Mouse (Mus musculus) olfactory bulb, adult 2 months (tissue): ENCODE data around the gene Cacna1i. TPM values are rescaled to one million over a fixed set of nuclear protein-coding genes. Genes with fewer than 3 reads are reported as not detected.

Source experiments
- H3K27ac ChIP-seq: fragments of 200-500 bp; 2 replicates; pipeline ENCODE4 v1.5.1; 2012; ENCODE audit warnings: low read depth, low read length; ENCODE audit not compliant: insufficient read depth
- H3K4me1 ChIP-seq: fragments of 200-500 bp; 2 replicates; pipeline ENCODE4 v1.6.1; 2012; ENCODE audit warnings: low read length; ENCODE audit not compliant: control insufficient read depth, insufficient read depth
- H3K4me3 ChIP-seq: fragments of 200-500 bp; 2 replicates; pipeline ENCODE4 v1.5.1; 2012; ENCODE audit warnings: mild to moderate bottlenecking, low read depth, low read length, moderate library complexity; ENCODE audit not compliant: insufficient read depth
- CTCF ChIP-seq: fragments of 200-500 bp; IDR thresholded peaks from 2 replicates; pipeline ENCODE4 v1.5.1; 2012; ENCODE audit warnings: low read depth, mild to moderate bottlenecking, low read length, moderate library complexity; ENCODE audit not compliant: insufficient read depth
- POLR2A ChIP-seq: fragments of 200-500 bp; IDR thresholded peaks from 2 replicates; pipeline ENCODE4 v1.6.1; 2012; ENCODE audit warnings: mild to moderate bottlenecking, low read depth, low read length, moderate library complexity; ENCODE audit not compliant: insufficient read depth
- WGBS: fragments of 180-500 bp; shearing (Covaris S2); methylation state at CpG from one replicate; pipeline ENCODE4 v1.1.7; 2018; 5-methylcytosine and 5-hydroxymethylcytosine counted together
- polyA plus RNA-seq: library from polyadenylated mRNA; stranded (reverse); fragments of >200 nt; gene quantifications from 2 replicates; pipeline ENCODE4 v1.2.4, GENCODE M21; 2012; ENCODE audit warnings: low replicate concordance; ENCODE audit not compliant: missing spikeins, insufficient read depth, insufficient read length

Gene Cacna1i
- polyA plus RNA-seq, 1 experiment, result not detected

GRCm38 (mm10) chr15:80256242-80256641 is 30.8 kb upstream of the Cacna1i start:
- peak overlapping the region; percentile 23; the same call in 1 of the 2 replicates for H3K27ac ChIP-seq
- WGBS, result 2% methylated on average over 16 of the region's 16 CpGs

GRCm38 (mm10) chr15:80256656-80257601 is 30.1 kb upstream of the Cacna1i start:
- Histone ChIP-seq H3K4me1 (peaks cover 7% of the 10 kb centered on the region), H3K4me3 (peak overlapping the region; percentile 90), H3K27ac (no peak overlapping the region)
- no peak for TF ChIP-seq CTCF
- TF ChIP-seq POLR2A, result no peak
- WGBS, result 34% methylated on average over 12 of the region's 12 CpGs

More at GRCm38 (mm10) chr15:80256242-80256641, 30.8 kb upstream of the Cacna1i start:
- H3K4me1 ChIP-seq, result peaks cover 7% of the 10 kb centered on the region
- peak overlapping the region; percentile 90 for H3K4me3 ChIP-seq
- TF ChIP-seq CTCF (no peak), POLR2A (no peak)

- H3K27ac ChIP-seq, result no peak overlapping the region
- H3K4me1 ChIP-seq, result peaks cover 7% of the 10 kb centered on the region
- WGBS, result 14% methylated on average over 4 of the region's 4 CpGs
- H3K4me3 ChIP-seq, result no peak overlapping the region
- TF ChIP-seq CTCF (no peak), POLR2A (no peak)
Observed at GRCm38 (mm10) chr15:80257602-80258239, 29.3 kb upstream of the Cacna1i start.

- peaks cover 13% of the 10 kb centered on the region for H3K4me1 ChIP-seq
- no peak overlapping the region for H3K27ac ChIP-seq
- 49% methylated on average over 11 of the region's 11 CpGs for WGBS
- TF ChIP-seq POLR2A, result no peak
- no peak for TF ChIP-seq CTCF
- H3K4me3 ChIP-seq, result no peak overlapping the region
Observed at GRCm38 (mm10) chr15:80258240-80259170, 28.5 kb upstream of the Cacna1i start.

- Histone ChIP-seq H3K27ac (no peak overlapping the region), H3K4me3 (no peak overlapping the region), H3K4me1 (peaks cover 13% of the 10 kb centered on the region)
- WGBS, result 65% methylated on average over 8 of the region's 8 CpGs
- no peak for TF ChIP-seq CTCF
- TF ChIP-seq POLR2A, result no peak
Observed at GRCm38 (mm10) chr15:80259406-80260045, 27.5 kb upstream of the Cacna1i start.

GRCm38 (mm10) chr15:80260677-80261076 is 26.4 kb upstream of the Cacna1i start:
- TF ChIP-seq POLR2A (no peak), CTCF (peak; percentile 83)
- Histone ChIP-seq H3K4me3 (no peak overlapping the region), H3K4me1 (peaks cover 13% of the 10 kb centered on the region), H3K27ac (no peak overlapping the region)
- WGBS, result 5% methylated on average over 3 of the region's 3 CpGs

GRCm38 (mm10) chr15:80261100-80261499 is 25.9 kb upstream of the Cacna1i start:
- Histone ChIP-seq H3K27ac (no peak overlapping the region), H3K4me3 (no peak overlapping the region), H3K4me1 (peaks cover 13% of the 10 kb centered on the region)
- WGBS, result 81% methylated on average over 7 of the region's 7 CpGs
- no peak for TF ChIP-seq CTCF
- TF ChIP-seq POLR2A, result no peak
